Mouse (Mus musculus): ENCODE results near the gene Pde4d. TPM values are rescaled to one million over a fixed set of nuclear protein-coding genes. Genes with fewer than 3 reads are reported as not detected.

Gene Pde4d
- polyA plus RNA-seq, 1 experiment, result not detected

GRCm38 (mm10) chr13:109646597-109647232 is 1197.0 kb downstream of the Pde4d start:
- H3K4me1 ChIP-seq (ENCODE audit: control insufficient read depth, insufficient read depth, low read length), result peaks cover 8% of the 10 kb centered on the region; the same call in 1 of the 2 replicates
- H3K27ac ChIP-seq (ENCODE audit: insufficient read depth, low read depth, low read length), result no peak overlapping the region
- TF ChIP-seq CTCF (IDR thresholded peaks at IDR 0.05; ENCODE audit: insufficient read depth, low read depth, low read length) (no peak), POLR2A (IDR thresholded peaks at IDR 0.05; ENCODE audit: insufficient read depth, low read depth, low read length) (no peak)
- H3K4me3 ChIP-seq (ENCODE audit: insufficient read depth, low read depth, low read length), result no peak overlapping the region
- WGBS, result 74% methylated on average over 11 of the region's 11 CpGs

GRCm38 (mm10) chr13:109647479-109648199 is 1197.9 kb downstream of the Pde4d start:
- Histone ChIP-seq H3K27ac (ENCODE audit: insufficient read depth, low read depth, low read length) (no peak overlapping the region), H3K4me1 (ENCODE audit: control insufficient read depth, insufficient read depth, low read length) (peaks cover 8% of the 10 kb centered on the region; the same call in 1 of the 2 replicates), H3K4me3 (ENCODE audit: insufficient read depth, low read depth, low read length) (no peak overlapping the region)
- 61% methylated on average over 7 of the region's 7 CpGs for WGBS
- TF ChIP-seq POLR2A (IDR thresholded peaks at IDR 0.05; ENCODE audit: insufficient read depth, low read depth, low read length) (no peak), CTCF (IDR thresholded peaks at IDR 0.05; ENCODE audit: insufficient read depth, low read depth, low read length) (no peak)

- H3K27ac ChIP-seq (ENCODE audit: insufficient read depth, low read depth, low read length), result no peak overlapping the region
- no peak for TF ChIP-seq POLR2A (IDR thresholded peaks at IDR 0.05; ENCODE audit: insufficient read depth, low read depth, low read length)
- TF ChIP-seq CTCF (IDR thresholded peaks at IDR 0.05; ENCODE audit: insufficient read depth, low read depth, low read length), result no peak
- peaks cover 8% of the 10 kb centered on the region; the same call in 1 of the 2 replicates for H3K4me1 ChIP-seq (ENCODE audit: control insufficient read depth, insufficient read depth, low read length)
- H3K4me3 ChIP-seq (ENCODE audit: insufficient read depth, low read depth, low read length), result no peak overlapping the region
- WGBS, result 91% methylated on average over 3 of the region's 3 CpGs
Observed at GRCm38 (mm10) chr13:109648311-109648710, 1198.6 kb downstream of the Pde4d start.

GRCm38 (mm10) chr13:109651790-109652605 is 1202.2 kb downstream of the Pde4d start:
- Histone ChIP-seq H3K4me1 (ENCODE audit: control insufficient read depth, insufficient read depth, low read length) (peaks cover 8% of the 10 kb centered on the region; the same call in 1 of the 2 replicates), H3K27ac (ENCODE audit: insufficient read depth, low read depth, low read length) (no peak overlapping the region), H3K4me3 (ENCODE audit: insufficient read depth, low read depth, low read length) (no peak overlapping the region)
- no peak for TF ChIP-seq POLR2A (IDR thresholded peaks at IDR 0.05; ENCODE audit: insufficient read depth, low read depth, low read length)
- TF ChIP-seq CTCF (IDR thresholded peaks at IDR 0.05; ENCODE audit: insufficient read depth, low read depth, low read length), result no peak
- 46% methylated on average over 10 of the region's 10 CpGs for WGBS

- no peak overlapping the region for H3K27ac ChIP-seq (ENCODE audit: insufficient read depth, low read depth, low read length)
- 68% methylated on average over 7 of the region's 7 CpGs for WGBS
- H3K4me1 ChIP-seq (ENCODE audit: control insufficient read depth, insufficient read depth, low read length), result peaks cover 8% of the 10 kb centered on the region; the same call in 1 of the 2 replicates
- H3K4me3 ChIP-seq (ENCODE audit: insufficient read depth, low read depth, low read length), result no peak overlapping the region
- TF ChIP-seq POLR2A (IDR thresholded peaks at IDR 0.05; ENCODE audit: insufficient read depth, low read depth, low read length), result no peak
- no peak for TF ChIP-seq CTCF (IDR thresholded peaks at IDR 0.05; ENCODE audit: insufficient read depth, low read depth, low read length)
Observed at GRCm38 (mm10) chr13:109652631-109653030, 1202.9 kb downstream of the Pde4d start.

GRCm38 (mm10) chr13:109655390-109655789 is 1205.6 kb downstream of the Pde4d start:
- no peak overlapping the region for H3K27ac ChIP-seq (ENCODE audit: insufficient read depth, low read depth, low read length)
- no peak overlapping the region for H3K4me3 ChIP-seq (ENCODE audit: insufficient read depth, low read depth, low read length)
- WGBS, result 52% methylated on average over 3 of the region's 3 CpGs
- peaks cover 8% of the 10 kb centered on the region; the same call in 1 of the 2 replicates for H3K4me1 ChIP-seq (ENCODE audit: control insufficient read depth, insufficient read depth, low read length)
- TF ChIP-seq POLR2A (IDR thresholded peaks at IDR 0.05; ENCODE audit: insufficient read depth, low read depth, low read length) (no peak), CTCF (IDR thresholded peaks at IDR 0.05; ENCODE audit: insufficient read depth, low read depth, low read length) (no peak)

- Histone ChIP-seq H3K4me3 (ENCODE audit: insufficient read depth, low read depth, low read length) (no peak overlapping the region), H3K4me1 (ENCODE audit: control insufficient read depth, insufficient read depth, low read length) (peaks cover 2% of the 10 kb centered on the region; the same call in 1 of the 2 replicates), H3K27ac (ENCODE audit: insufficient read depth, low read depth, low read length) (no peak overlapping the region)
- no peak for TF ChIP-seq CTCF (IDR thresholded peaks at IDR 0.05; ENCODE audit: insufficient read depth, low read depth, low read length)
- WGBS, result 66% methylated on average over 6 of the region's 6 CpGs
Observed at GRCm38 (mm10) chr13:109659103-109659502, 1209.4 kb downstream of the Pde4d start.

- Histone ChIP-seq H3K4me3 (ENCODE audit: insufficient read depth, low read depth, low read length) (no peak overlapping the region), H3K4me1 (ENCODE audit: control insufficient read depth, insufficient read depth, low read length) (peaks cover 4% of the 10 kb centered on the region), H3K27ac (ENCODE audit: insufficient read depth, low read depth, low read length) (no peak overlapping the region)
- WGBS, result 75% methylated on average over 3 of the region's 3 CpGs
- TF ChIP-seq POLR2A (IDR thresholded peaks at IDR 0.05; ENCODE audit: insufficient read depth, low read depth, low read length), result no peak
Observed at GRCm38 (mm10) chr13:109661345-109661744, 1211.6 kb downstream of the Pde4d start.

GRCm38 (mm10) chr13:109662099-109662498 is 1212.4 kb downstream of the Pde4d start:
- 80% methylated on average over 5 of the region's 5 CpGs for WGBS
- H3K4me3 ChIP-seq (ENCODE audit: insufficient read depth, low read depth, low read length), result no peak overlapping the region
- no peak overlapping the region for H3K27ac ChIP-seq (ENCODE audit: insufficient read depth, low read depth, low read length)
- TF ChIP-seq POLR2A (IDR thresholded peaks at IDR 0.05; ENCODE audit: insufficient read depth, low read depth, low read length) (no peak), CTCF (IDR thresholded peaks at IDR 0.05; ENCODE audit: insufficient read depth, low read depth, low read length) (no peak)
- H3K4me1 ChIP-seq (ENCODE audit: control insufficient read depth, insufficient read depth, low read length), result peaks cover 4% of the 10 kb centered on the region
